Mouse (Mus musculus) myocyte (in vitro differentiated cells): ENCODE measurements at regions not wholly inside any gene's neighbourhood (a gene's known extent, or its start where the extent isn't known, plus 50 kb on each side); places are given as distances from the start of the nearest gene placed in this dataset.

Source experiments
- CEBPB ChIP-seq: IDR thresholded peaks from 2 replicates; pipeline ENCODE4 v1.6.1; 2011; ENCODE audit warnings: mild to moderate bottlenecking, moderate library complexity; ENCODE audit not compliant: poor library complexity, insufficient read depth, severe bottlenecking
- E2F4 ChIP-seq: IDR thresholded peaks from one replicate; pipeline ENCODE4 v1.6.1; 2011; ENCODE audit warnings: mild to moderate bottlenecking, control low read depth, moderate library complexity; ENCODE audit not compliant: insufficient read depth
- MAX ChIP-seq: IDR thresholded peaks from one replicate; pipeline ENCODE4 v1.6.1; 2011; ENCODE audit warnings: low read depth, mild to moderate bottlenecking, control low read depth
- MYOD1 ChIP-seq, 3 experiments: IDR thresholded peaks; one replicate each; pipeline ENCODE4 v1.6.1; 2011; ENCODE audit warnings: control low read depth in 2 of 3, low read depth in 2 of 3, mild to moderate bottlenecking in 2 of 3, moderate library complexity in 1 of 3; ENCODE audit not compliant: insufficient read length in 2 of 3, control insufficient read depth in 1 of 3
- MYOG ChIP-seq, 3 experiments: IDR thresholded peaks; one replicate each; pipeline ENCODE4 v1.6.1; 2011; ENCODE audit warnings: control low read depth in 2 of 3, low read depth in 2 of 3, mild to moderate bottlenecking in 2 of 3; ENCODE audit not compliant: insufficient read length in 2 of 3, control insufficient read depth in 1 of 3, insufficient read depth in 1 of 3
- POLR2A ChIP-seq: IDR thresholded peaks from one replicate; pipeline ENCODE4 v1.6.1; 2011; ENCODE audit warnings: low read depth, mild to moderate bottlenecking, control low read depth, moderate library complexity; ENCODE audit not compliant: insufficient read length
- POLR2AphosphoS2 ChIP-seq: IDR thresholded peaks from one replicate; pipeline ENCODE4 v1.6.1; 2011; ENCODE audit warnings: low read depth, control low read depth; ENCODE audit not compliant: insufficient read length
- USF1 ChIP-seq: IDR thresholded peaks from one replicate; pipeline ENCODE4 v1.6.1; 2011; ENCODE audit warnings: low read depth, mild to moderate bottlenecking, control low read depth, moderate library complexity

- TF ChIP-seq E2F4 (no peak), MAX (no peak), POLR2A (no peak), POLR2AphosphoS2 (no peak), MYOD1 (IDR thresholded peaks at IDR 0.05; ENCODE audit: control insufficient read depth in 1 of 3, insufficient read length in 2 of 3, low read depth in 2 of 3) (no peak), CEBPB (no peak), MYOG (IDR thresholded peaks at IDR 0.05; ENCODE audit: control insufficient read depth in 1 of 3, insufficient read depth in 1 of 3, insufficient read length in 2 of 3, low read depth in 2 of 3) (no peak), USF1 (no peak)
Measured at GRCm38 (mm10) chr3:149305011-149305413, 314.7 kb upstream of the Adgrl2 start.
